Mouse (Mus musculus): ENCODE results near the gene Ddit4. TPM values are rescaled to one million over a fixed set of nuclear protein-coding genes. Genes with fewer than 3 reads are reported as not detected.
A peak's percentile ranks its signal among the peaks of the same experiment; 100 is the strongest.

Gene Ddit4
- polyA plus RNA-seq, 1 experiment from 2014 or later, result 8.8 TPM

DNA sequence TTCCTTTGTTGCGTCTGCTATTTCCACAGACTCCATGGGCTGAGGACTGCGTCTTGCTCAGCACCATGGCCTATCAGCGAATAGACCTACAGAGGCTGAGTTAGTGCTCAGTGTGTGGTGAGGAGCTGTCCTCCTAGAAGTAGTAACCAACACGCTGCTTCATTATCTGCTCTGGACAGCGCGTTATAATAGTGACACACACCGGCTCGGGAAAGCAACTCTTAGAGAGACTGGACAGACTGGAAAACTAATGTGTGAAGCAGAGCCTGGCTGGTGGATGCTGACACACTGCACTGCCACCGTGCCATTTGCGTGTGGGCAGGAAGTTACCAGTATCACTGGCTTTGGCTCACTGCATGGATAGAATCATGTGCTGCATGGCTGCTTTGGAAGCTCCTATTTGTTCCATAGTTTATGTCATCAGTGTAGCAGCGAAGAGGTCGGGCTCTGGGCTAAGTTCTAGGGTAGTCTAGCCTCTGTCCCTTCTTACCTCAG lies 30.8 kb upstream of the Ddit4 start:
- Histone ChIP-seq H3K4me3 (replicated peaks; ENCODE audit: low read length) (no peak overlapping the region), H3K27ac (no peak overlapping the region), H3K36me3 (replicated peaks; ENCODE audit: control insufficient read depth, insufficient read depth) (peaks cover 25% of the 10 kb centered on the region), H3K27me3 (ENCODE audit: control insufficient read depth, insufficient read depth, low read length) (no peaks in the 10 kb centered on the region), H3K4me1 (replicated peaks; ENCODE audit: control insufficient read depth, insufficient read depth, low read length) (peaks cover 10% of the 10 kb centered on the region; the same call in 1 of the 2 replicates), H3K9me3 (ENCODE audit: control insufficient read depth, low read length) (no peaks in the 10 kb centered on the region), H3K9ac (no peak overlapping the region), H3K4me2 (replicated peaks) (no peak overlapping the region)
- 93% methylated on average over 12 of the region's 12 CpGs for WGBS
- no peak for DNase-seq (ENCODE audit: low spot score)
- no peak for ATAC-seq (ENCODE audit: low FRiP score)

DNA sequence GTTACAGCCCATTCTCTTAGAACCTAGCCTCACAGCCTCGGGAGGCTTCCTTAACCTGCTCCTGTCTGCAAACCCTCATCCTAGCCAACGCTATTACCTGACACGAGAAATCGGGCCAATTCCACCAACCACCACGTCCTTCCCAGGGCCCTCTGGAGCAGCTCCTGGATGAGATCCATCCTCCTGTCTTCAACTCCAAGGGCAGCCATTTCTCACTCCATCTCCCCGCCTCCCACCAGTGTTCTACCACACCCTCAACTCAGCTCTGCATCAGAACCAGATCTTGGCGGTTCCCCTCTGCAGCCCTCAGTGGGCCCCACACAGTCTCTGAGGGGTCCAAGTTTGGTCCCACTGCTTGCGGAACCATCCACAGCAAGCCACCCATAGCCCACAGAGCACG lies 30.2 kb upstream of the Ddit4 start:
- no peak for ATAC-seq (ENCODE audit: low FRiP score)
- H3K4me1 ChIP-seq (replicated peaks; ENCODE audit: control insufficient read depth, insufficient read depth, low read length), result peaks cover 10% of the 10 kb centered on the region; the same call in 1 of the 2 replicates
- H3K4me3 ChIP-seq (replicated peaks; ENCODE audit: low read length), result no peak overlapping the region
- WGBS, result 86% methylated on average over 9 of the region's 9 CpGs
- no peak overlapping the region for H3K9ac ChIP-seq
- H3K4me2 ChIP-seq (replicated peaks), result no peak overlapping the region
- DNase-seq (ENCODE audit: low spot score), result no peak
- H3K9me3 ChIP-seq (ENCODE audit: control insufficient read depth, low read length), result no peaks in the 10 kb centered on the region
- no peaks in the 10 kb centered on the region for H3K27me3 ChIP-seq (ENCODE audit: control insufficient read depth, insufficient read depth, low read length)
- peaks cover 19% of the 10 kb centered on the region for H3K36me3 ChIP-seq (replicated peaks; ENCODE audit: control insufficient read depth, insufficient read depth)
- no peak overlapping the region for H3K27ac ChIP-seq

DNA sequence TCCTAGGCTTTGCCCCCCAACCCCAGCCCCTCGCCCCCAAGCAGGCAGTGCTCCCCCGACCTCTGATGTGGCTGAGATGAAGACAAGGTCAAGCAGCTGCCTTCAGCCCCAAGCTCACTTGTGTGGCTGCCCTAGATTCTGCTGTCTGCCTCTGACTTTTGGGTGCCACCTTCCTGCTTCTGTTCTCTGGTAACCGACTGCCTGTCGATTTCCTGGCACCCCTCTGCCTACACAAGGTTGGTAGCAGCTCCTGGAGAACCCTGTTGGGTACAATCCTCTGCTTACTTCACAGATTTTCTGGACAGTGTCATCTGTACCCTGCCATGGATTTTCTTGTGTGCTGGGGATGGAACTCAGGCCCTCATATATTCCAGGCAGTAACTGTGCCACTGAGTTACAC lies 29.7 kb upstream of the Ddit4 start:
- Histone ChIP-seq H3K4me3 (replicated peaks; ENCODE audit: low read length) (no peak overlapping the region), H3K9ac (no peak overlapping the region), H3K27ac (no peak overlapping the region), H3K9me3 (ENCODE audit: control insufficient read depth, low read length) (no peaks in the 10 kb centered on the region), H3K4me1 (replicated peaks; ENCODE audit: control insufficient read depth, insufficient read depth, low read length) (peaks cover 10% of the 10 kb centered on the region; the same call in 1 of the 2 replicates), H3K4me2 (replicated peaks) (no peak overlapping the region), H3K27me3 (ENCODE audit: control insufficient read depth, insufficient read depth, low read length) (no peaks in the 10 kb centered on the region), H3K36me3 (replicated peaks; ENCODE audit: control insufficient read depth, insufficient read depth) (peaks cover 16% of the 10 kb centered on the region)
- ATAC-seq (ENCODE audit: low FRiP score), result no peak
- DNase-seq (ENCODE audit: low spot score), result no peak
- WGBS, result 91% methylated on average over 4 of the region's 4 CpGs

DNA sequence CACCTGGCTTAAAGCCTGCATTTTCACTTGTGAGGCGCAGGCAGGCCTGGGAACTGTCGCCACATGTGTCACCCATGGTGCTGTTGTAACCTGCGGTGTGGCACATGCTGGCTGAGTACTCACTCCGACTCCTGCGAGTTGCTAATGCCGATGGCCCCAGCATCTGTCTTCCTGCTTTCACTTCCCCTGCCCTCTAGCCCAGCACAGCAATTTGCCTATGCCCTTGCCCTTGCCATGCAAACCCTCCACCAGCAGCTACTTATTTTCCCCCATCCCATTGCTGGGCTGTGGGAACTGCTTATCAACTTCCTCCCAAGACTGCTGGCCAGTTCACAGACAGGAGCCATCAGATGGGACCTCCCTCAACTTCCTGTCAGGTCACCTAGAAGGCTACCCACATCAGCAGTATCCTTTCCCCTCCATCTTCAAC lies 29.2 kb upstream of the Ddit4 start:
- no peak overlapping the region for H3K4me2 ChIP-seq (replicated peaks)
- H3K27me3 ChIP-seq (ENCODE audit: control insufficient read depth, insufficient read depth, low read length), result no peaks in the 10 kb centered on the region
- H3K36me3 ChIP-seq (replicated peaks; ENCODE audit: control insufficient read depth, insufficient read depth), result peaks cover 11% of the 10 kb centered on the region
- H3K4me3 ChIP-seq (replicated peaks; ENCODE audit: low read length), result no peak overlapping the region
- no peak overlapping the region for H3K9ac ChIP-seq
- 94% methylated on average over 6 of the region's 6 CpGs for WGBS
- no peak for ATAC-seq (ENCODE audit: low FRiP score)
- no peaks in the 10 kb centered on the region for H3K9me3 ChIP-seq (ENCODE audit: control insufficient read depth, low read length)
- DNase-seq (ENCODE audit: low spot score), result no peak
- no peak overlapping the region for H3K27ac ChIP-seq
- H3K4me1 ChIP-seq (replicated peaks; ENCODE audit: control insufficient read depth, insufficient read depth, low read length), result peaks cover 10% of the 10 kb centered on the region; the same call in 1 of the 2 replicates

DNA sequence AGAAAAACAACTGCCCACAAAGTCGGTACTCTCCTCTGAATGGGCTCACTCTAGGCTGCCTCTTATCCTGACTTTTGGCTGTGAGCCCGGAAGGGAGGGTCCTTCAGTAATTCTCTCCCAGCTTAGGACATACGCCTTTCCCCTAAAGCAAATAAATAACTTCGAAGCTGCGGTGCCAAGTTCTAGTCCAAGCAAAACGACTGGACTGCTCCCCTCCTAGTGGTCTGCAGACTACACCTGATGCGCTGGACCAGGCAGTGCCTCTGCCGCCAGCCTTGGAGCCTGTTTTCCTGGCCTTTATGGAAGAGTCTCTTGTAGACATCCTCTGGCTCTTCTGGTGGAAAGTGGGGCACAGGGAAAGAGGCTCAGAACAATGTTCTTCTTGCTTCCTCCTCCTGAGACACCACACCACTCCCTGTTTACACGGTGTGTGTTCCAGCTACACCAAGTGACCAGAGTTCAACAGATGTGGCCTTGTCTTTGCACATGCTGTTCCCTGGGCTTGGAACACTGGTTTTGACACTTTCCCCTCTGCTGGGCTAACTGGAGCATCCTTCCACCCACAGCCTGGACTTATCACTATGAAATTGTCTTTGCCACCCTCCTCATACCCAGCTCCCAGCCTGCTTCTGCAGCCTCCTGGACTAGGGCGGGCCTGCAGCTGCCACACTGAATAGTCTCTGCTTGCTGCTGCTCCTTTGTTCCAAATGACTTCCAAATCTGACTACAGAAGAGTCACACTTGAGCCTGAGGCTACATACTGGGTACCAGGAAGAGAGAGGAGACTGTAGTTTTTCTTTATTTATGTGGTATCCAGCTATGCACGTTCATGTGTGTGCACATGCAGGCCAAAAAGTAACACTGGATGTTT lies 27.5 kb upstream of the Ddit4 start:
- H3K27me3 ChIP-seq (ENCODE audit: control insufficient read depth, insufficient read depth, low read length), result no peaks in the 10 kb centered on the region
- H3K36me3 ChIP-seq (replicated peaks; ENCODE audit: control insufficient read depth, insufficient read depth), result no peaks in the 10 kb centered on the region; the same call in 1 of the 2 replicates
- H3K4me2 ChIP-seq (replicated peaks), result no peak overlapping the region
- no peaks in the 10 kb centered on the region for H3K9me3 ChIP-seq (ENCODE audit: control insufficient read depth, low read length)
- ATAC-seq (ENCODE audit: low FRiP score) (peak; percentile 67; the same call in 1 of the 2 replicates), DNase-seq (ENCODE audit: low spot score) (peak; percentile 78)
- H3K9ac ChIP-seq, result no peak overlapping the region
- H3K27ac ChIP-seq, result peak overlapping the region; percentile 47
- 39% methylated on average over 11 of the region's 11 CpGs for WGBS
- H3K4me3 ChIP-seq (replicated peaks; ENCODE audit: low read length), result no peak overlapping the region
- peaks cover 17% of the 10 kb centered on the region for H3K4me1 ChIP-seq (replicated peaks; ENCODE audit: control insufficient read depth, insufficient read depth, low read length)

DNA sequence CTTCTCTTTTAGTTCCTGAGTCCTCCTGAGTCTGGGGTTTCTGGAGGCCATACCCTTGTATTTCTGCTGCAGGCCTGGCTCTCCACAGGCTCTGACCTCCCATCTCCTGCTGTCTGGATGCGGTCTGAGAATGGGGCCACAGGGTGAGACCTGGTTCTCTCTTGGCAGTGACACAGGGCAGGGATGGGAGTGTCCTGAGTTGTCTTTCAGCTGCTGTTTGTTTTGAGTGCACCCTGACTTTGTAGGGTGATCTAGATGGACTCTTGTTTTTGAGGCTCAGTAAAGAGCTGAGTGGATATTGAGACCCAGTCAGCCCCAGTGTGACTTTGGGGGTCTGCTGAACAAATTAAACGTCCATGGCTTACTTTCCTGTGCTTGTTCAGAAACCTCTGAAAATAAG lies 26.8 kb upstream of the Ddit4 start:
- no peak overlapping the region for H3K4me2 ChIP-seq (replicated peaks)
- no peak for ATAC-seq (ENCODE audit: low FRiP score)
- DNase-seq (ENCODE audit: low spot score), result no peak
- 66% methylated on average over 2 of the region's 2 CpGs for WGBS
- H3K4me1 ChIP-seq (replicated peaks; ENCODE audit: control insufficient read depth, insufficient read depth, low read length), result peaks cover 19% of the 10 kb centered on the region
- no peaks in the 10 kb centered on the region for H3K27me3 ChIP-seq (ENCODE audit: control insufficient read depth, insufficient read depth, low read length)
- H3K27ac ChIP-seq, result peak overlapping the region; percentile 47
- no peak overlapping the region for H3K9ac ChIP-seq
- no peaks in the 10 kb centered on the region for H3K36me3 ChIP-seq (replicated peaks; ENCODE audit: control insufficient read depth, insufficient read depth)
- H3K9me3 ChIP-seq (ENCODE audit: control insufficient read depth, low read length), result no peaks in the 10 kb centered on the region
- no peak overlapping the region for H3K4me3 ChIP-seq (replicated peaks; ENCODE audit: low read length)

DNA sequence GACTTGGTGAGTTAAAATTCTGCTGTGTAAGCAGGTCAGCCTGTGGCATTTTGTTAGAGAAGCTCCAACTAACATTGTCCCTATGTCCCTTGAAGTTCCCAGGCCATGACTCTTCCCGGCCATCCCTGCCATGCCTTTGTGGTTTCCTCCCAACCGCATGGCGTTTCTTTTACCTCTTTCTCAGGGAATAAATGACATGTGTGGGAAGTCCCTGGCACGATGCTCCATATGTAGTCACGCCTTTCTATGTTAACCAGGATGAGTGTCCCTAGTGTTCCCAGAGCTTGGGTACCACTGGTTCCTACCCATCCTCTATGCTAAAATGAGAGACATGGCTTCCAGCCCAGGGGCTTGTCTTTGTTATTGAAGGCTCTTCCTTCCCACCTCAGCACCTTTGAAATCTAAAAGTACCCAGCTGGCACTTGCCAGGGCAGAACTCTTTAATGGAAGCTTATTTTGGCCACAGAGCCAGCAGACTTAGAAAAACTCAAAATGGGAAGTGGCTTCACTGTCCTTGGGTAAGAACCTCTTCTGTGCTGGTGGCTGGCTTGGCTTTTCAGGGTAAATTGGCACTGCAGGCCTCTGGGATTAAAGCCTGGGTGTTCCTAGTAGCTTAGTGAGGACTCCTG lies 26.2 kb upstream of the Ddit4 start:
- no peaks in the 10 kb centered on the region for H3K27me3 ChIP-seq (ENCODE audit: control insufficient read depth, insufficient read depth, low read length)
- no peak overlapping the region for H3K9ac ChIP-seq
- 87% methylated on average over 5 of the region's 5 CpGs for WGBS
- DNase-seq (ENCODE audit: low spot score) (no peak), ATAC-seq (ENCODE audit: low FRiP score) (no peak)
- H3K4me1 ChIP-seq (replicated peaks; ENCODE audit: control insufficient read depth, insufficient read depth, low read length), result peaks cover 19% of the 10 kb centered on the region
- H3K36me3 ChIP-seq (replicated peaks; ENCODE audit: control insufficient read depth, insufficient read depth), result no peaks in the 10 kb centered on the region
- peak overlapping the region; percentile 47; the same call in 1 of the 2 replicates for H3K27ac ChIP-seq
- no peak overlapping the region for H3K4me3 ChIP-seq (replicated peaks; ENCODE audit: low read length)
- H3K4me2 ChIP-seq (replicated peaks), result no peak overlapping the region
- no peaks in the 10 kb centered on the region for H3K9me3 ChIP-seq (ENCODE audit: control insufficient read depth, low read length)

DNA sequence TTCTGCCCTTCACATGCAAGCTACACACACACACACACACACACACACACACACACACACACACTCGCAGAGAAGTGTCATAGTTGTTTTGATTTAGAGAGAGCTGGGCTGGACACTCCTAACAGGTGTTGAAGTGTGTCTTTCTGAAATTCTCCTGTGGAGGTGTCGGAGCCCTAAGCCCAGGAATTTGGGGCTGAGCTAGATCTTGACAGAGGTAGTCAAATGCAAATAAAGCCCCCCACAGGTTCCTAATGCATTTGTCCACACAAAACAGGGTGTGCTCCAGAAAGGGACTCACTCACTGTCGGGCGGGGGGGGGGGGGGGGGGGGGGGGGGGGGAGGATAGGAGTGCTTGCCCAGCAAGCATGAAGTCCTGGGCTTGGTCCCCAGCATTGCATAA lies 25.5 kb upstream of the Ddit4 start:
- Histone ChIP-seq H3K9me3 (ENCODE audit: control insufficient read depth, low read length) (no peaks in the 10 kb centered on the region), H3K36me3 (replicated peaks; ENCODE audit: control insufficient read depth, insufficient read depth) (no peaks in the 10 kb centered on the region), H3K4me3 (replicated peaks; ENCODE audit: low read length) (no peak overlapping the region), H3K9ac (no peak overlapping the region), H3K4me1 (replicated peaks; ENCODE audit: control insufficient read depth, insufficient read depth, low read length) (peaks cover 19% of the 10 kb centered on the region), H3K27me3 (ENCODE audit: control insufficient read depth, insufficient read depth, low read length) (no peaks in the 10 kb centered on the region), H3K27ac (no peak overlapping the region), H3K4me2 (replicated peaks) (no peak overlapping the region)
- ATAC-seq (ENCODE audit: low FRiP score) (no peak), DNase-seq (ENCODE audit: low spot score) (no peak)
- WGBS, result 66% methylated on average over 2 of the region's 4 CpGs

DNA sequence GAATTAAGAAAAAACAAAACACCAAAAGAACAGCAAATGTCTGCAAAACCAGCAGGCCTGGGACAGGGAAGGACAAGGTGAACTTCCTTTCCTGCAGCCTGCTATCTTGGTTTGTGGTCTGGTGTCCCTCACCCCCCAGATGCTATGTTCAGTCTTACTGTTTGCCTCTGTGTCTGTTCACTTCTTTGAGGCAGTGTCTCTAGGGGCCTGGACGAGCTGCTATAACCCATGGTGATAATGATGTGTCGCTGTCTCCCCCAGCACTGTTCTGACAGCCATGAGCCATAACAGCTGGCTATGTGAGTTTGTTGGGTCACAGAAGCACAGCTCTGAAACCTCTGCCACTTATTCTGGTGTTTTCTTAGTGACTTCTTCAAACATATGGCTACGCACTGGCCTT lies 23.2 kb upstream of the Ddit4 start:
- H3K9ac ChIP-seq, result peak overlapping the region; percentile 35; the same call in 1 of the 2 replicates
- no peak overlapping the region for H3K4me2 ChIP-seq (replicated peaks)
- peaks cover 26% of the 10 kb centered on the region for H3K4me1 ChIP-seq (replicated peaks; ENCODE audit: control insufficient read depth, insufficient read depth, low read length)
- WGBS, result 53% methylated on average over 3 of the region's 3 CpGs
- no peaks in the 10 kb centered on the region for H3K9me3 ChIP-seq (ENCODE audit: control insufficient read depth, low read length)
- H3K4me3 ChIP-seq (replicated peaks; ENCODE audit: low read length), result no peak overlapping the region
- DNase-seq (ENCODE audit: low spot score) (no peak), ATAC-seq (ENCODE audit: low FRiP score) (no peak)
- H3K27me3 ChIP-seq (ENCODE audit: control insufficient read depth, insufficient read depth, low read length), result no peaks in the 10 kb centered on the region
- no peak overlapping the region for H3K27ac ChIP-seq
- H3K36me3 ChIP-seq (replicated peaks; ENCODE audit: control insufficient read depth, insufficient read depth), result no peaks in the 10 kb centered on the region

Measured in hindbrain, embryonic 14.5 days (tissue).